Mouse (Mus musculus) spleen, postnatal 10 days (tissue): ENCODE measurements around the gene Cenpp.
A peak's percentile ranks its signal among the peaks of the same experiment; 100 is the strongest.
"Not testable (repeated sequence)": the region's sequence is repeated elsewhere in the genome, so short reads cannot be mapped to it uniquely, and the experiment has no call there.

Experiments
- DNase-seq, 2 experiments: peaks; one replicate each; pipeline ENCODE4 v3.0.0; 2021 to 2022; ENCODE audit warnings: low spot score in 2 of 2

Gene Cenpp

DNA sequence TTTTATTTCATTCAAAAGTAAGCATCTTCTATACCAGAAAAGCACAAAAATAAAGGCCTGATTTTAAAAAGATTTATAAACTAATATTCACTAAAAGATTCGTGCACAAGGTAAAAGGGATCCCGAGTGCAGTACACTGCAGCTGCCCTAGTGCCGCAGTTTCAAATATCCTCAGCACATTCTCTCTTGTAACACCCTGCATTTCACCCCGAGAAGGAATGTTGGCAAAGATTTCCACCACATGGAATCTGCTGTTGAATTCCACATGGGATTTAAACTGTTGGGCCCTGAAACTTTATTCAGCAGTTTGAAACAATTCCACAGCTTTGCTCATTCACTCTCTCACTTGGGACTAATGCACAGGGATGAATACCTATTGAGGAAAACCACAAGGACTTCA is 44.9 kb downstream of the Cenpp start, which contains the start of gene Ogn:
Gene Ogn (plus strand): TSS at position 333 of the 400 bp plus-strand sequence.
- no peak for DNase-seq

DNA sequence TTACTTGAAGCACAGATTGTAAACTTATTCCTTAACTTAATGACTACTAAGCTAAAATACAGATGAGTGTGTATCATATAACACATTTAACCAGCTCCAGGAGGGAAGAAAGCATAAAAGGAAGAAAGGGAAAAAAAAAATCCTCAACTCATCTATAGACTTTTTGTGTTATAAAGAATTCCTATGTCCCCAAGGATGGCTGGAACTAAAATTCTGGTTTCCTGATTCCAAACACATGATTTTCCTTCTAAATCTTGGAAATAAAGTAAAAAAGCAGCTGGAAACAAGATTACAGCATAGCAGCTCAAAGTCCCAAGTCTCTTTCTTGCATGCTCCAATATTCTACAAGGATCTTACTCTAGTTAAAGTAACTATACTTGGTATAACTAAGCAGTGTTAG is 49.0 kb downstream of the Cenpp start:
- no peak for DNase-seq

GRCm38 (mm10) chr13:49602541-49602940 is 50.0 kb downstream of the Cenpp start:
- not testable (repeated sequence) for DNase-seq

DNA sequence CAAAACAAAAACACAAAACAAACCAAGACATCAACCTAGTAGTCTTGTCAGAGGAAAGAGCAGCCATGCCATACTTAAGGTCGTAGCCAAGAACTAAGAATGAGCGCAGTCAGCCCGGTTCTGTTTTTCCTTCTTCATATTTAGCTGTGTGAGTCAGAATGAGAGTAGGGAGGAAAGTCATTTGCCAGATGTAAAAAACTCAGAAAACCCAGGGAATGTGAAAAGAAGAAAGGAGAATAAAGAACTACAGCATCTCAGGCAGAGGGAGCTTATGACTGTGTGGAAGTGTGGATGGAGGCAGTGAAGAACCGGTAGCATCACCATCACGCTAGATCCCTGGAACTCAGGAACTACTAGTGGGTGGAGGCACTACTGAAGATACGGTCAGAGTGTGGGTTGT is 66.5 kb downstream of the Cenpp start:
- no peak for DNase-seq

DNA sequence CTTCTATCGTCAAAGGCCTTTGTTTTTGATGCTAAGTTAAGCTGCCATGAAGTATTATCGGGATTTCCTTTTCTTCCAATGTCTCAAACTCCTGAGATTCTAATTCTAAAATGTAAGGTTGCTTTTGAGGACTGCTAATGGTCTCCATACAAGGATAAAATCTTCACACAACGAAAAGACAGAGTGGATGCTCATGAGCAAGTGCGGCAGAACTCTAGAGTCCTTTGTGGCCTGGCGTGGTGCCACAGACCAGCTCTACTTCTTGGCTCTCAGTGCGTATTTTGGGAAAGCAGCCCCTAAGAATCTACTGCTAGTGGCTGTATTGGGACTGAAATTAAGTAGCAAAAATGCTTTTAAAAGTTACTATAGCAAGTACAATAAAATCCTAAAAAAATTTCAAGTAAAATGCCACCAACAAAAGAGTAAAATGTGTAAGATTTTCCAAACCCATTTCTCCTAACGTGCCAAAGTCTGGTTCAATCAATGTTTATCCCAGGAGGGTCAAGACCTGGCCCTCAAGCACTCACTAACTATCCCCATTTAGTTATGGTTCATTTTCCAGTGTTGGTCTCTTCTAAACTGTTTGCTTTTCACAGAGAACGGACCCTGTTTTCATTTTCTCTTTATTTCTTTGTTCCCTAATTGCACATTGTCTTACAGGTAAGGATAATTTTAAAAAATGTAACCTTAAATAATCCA is 68.1 kb downstream of the Cenpp start:
- no peak for DNase-seq

GRCm38 (mm10) chr13:49583859-49584258 is 68.7 kb downstream of the Cenpp start:
- no peak for DNase-seq

DNA sequence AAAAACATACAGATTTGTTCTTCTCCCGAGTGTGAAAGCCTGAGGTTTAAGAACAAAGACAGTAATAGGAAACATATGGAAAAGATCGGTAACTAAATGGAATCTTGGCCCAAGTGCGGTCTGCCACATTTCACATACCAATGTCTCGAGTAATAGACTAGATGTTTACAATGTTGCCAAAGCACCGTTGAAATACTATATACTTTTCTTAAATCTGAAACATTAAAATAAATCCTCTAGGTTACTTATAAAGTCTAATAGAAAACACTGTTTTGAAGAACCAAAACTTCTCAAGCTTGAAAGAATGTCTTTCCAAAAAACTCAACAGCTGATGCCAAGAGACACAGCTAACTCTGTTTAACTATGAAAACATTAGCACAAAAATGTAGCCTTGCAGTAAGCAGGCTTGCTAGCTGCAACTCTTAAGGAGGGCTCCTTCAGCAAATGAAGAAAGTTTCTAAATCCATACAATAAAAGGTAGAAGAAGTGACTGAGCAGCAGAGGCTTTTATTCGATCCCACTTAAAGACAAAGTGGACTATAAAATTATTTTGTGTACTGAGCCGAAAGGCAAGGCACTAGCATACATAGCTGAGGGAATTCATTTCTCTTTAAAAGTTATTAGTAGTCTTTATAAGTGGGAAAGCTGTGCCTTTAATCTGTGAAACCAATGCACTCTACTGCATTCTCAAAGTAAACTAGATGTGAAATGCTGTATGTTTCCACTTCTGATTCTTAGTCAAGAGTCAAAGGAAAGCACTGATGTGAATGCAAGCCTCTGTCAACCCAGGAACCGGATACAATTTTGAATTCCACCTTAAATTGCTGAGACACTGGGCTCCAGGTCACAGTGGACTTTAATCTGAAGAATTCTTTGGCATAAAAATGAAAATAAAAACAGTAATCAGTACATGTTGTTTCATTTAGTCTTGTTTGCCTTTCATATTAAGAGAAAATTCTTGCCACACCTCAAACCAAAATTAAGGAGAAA is 70.7 kb downstream of the Cenpp start, which contains the start of gene Omd:
Gene Omd (plus strand): TSS at position 922 of the 990 bp plus-strand sequence.
- no peak for DNase-seq

DNA sequence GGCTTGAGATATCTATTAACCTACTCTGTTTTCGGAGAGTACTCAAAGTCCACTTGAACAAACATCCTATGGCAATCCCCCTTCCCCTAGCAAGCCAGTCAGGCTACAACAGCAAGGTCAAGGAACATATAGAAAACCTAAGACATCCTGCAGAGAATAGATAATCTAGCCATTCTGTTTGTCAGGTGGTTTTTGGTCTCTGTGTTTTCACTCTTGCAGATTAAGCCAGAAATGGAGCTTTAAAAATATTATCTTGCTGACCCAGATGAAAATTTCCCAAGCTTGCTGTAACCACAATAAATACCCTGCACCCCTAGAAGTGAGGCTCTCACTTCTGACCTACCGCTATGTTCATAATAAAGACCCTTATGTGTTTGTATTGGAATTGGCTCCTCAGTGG is 81.2 kb downstream of the Cenpp start:
- DNase-seq = no peak

- DNase-seq = no peak
Measured at GRCm38 (mm10) chr13:49570371-49570770, 82.2 kb downstream of the Cenpp start.

DNA sequence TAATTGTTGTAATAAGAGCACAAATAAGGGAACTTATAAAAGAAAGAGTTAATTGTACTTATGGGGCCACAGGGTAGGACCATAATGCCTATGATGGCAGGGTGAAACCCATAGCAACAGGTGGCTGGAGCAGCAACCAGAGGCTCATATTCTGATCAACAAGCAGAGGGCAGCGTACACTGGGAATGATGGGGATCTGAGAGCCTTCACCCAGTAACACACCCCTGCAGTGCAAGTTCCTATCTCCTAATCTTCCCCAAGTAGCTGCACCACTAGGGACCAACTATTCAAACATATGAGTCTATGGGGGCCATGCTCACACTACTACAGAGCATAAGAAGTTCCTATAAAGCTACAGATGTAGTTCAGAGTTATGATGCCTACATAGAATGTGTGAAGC is 88.2 kb downstream of the Cenpp start:
- DNase-seq = no peak

DNA sequence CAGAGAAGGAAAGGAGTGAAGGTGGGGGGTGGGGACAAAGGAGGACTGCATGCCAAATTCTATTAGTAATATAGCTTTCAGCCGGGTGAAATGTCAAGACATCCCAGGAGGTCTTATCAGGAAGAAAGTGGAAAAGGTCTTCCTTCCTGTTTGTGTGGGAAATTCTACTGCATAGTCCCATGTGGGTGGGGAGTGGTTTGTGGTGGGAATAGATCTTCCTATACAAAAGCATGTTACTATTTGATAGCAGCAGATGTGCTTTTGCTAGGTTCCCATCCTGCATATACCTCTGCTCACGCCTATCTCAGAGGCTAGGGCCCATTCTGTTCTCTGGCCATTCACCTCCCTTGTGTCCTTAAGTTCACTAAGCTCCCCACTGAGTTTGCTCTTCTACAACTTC is 91.7 kb downstream of the Cenpp start:
- no peak for DNase-seq

GRCm38 (mm10) chr13:49559185-49559584 is 93.4 kb downstream of the Cenpp start:
- DNase-seq = peak in 1 of 2 experiments; percentile 49

- DNase-seq = no peak
Measured at GRCm38 (mm10) chr13:49556924-49557323, 95.7 kb downstream of the Cenpp start.

DNA sequence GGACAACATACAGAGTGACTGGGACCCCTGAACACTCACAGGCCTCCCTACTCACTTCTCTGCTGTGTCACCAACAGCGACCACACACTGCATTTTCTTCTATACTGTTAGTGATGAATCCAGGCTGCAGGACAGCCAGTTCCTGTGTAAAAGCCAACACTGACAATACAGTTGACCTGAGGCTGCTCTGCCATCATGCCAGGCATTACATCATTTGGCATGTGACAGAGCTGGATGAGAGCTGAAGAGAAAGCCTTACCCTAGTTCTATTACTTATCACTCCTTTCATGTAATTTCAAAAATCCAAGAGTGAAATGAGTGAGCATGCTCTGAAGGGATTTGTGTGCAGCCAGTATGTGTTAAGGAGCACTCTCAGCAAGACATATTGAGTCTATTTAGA is 96.4 kb downstream of the Cenpp start:
- no peak for DNase-seq

DNA sequence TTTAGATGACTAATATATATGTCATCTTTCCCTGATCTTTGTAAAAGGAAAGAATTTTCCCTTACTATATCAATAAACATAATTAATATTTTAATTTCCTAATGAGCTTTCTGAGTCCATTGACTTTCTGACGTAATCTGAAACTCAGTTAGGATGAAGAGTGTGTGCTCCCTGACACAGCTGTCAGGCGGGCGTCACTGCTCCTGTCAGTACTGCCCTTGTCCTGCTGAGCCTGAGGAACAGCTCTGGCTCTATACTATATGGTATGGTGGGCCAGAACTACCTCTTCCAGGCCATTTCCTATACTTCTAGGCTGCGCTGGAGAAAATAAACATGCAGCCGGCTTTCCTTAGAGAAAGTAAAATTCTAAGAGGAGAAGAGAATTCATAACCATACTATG is 98.1 kb downstream of the Cenpp start:
- no peak for DNase-seq

DNA sequence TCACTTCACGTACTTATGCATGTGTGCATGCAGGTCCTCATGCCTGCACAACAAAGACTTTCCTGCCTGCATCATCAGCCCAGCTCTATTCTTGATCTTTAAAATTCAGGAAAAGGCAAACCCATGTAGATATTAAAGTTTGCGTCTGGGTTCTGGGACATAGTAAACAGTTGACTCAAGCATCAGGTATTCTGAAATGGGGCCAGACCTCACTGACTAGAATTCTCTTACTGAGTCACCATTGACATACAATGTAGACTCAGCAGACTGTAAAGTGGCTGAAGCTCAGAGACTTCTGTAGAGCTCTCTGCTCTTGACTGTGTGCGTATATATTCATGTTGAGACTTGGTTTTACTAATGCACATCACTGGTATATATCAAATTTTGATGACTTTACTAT is 103.0 kb downstream of the Cenpp start:
- DNase-seq = no peak

GRCm38 (mm10) chr13:49547563-49548150 is 104.9 kb downstream of the Cenpp start:
- DNase-seq = no peak

DNA sequence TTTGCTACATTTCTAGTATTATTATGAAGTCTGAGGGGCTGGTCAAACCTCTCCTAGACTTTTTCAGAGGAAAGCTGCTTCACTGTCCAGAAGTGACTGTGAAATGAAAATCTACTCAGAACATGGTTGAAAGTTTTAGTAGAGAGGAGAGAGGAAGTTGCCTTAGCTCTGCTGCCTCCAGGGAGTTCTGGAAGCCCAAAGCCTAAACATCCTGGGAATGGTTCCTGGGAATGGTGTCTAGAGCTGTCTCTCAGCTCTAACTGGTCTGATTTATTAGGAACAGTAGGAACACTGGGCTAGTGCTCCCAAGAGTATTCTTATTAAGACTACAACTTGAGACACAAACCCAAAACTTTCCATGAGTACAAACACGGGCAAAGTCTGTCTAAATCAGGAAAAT is 106.1 kb downstream of the Cenpp start:
- no peak for DNase-seq

DNA sequence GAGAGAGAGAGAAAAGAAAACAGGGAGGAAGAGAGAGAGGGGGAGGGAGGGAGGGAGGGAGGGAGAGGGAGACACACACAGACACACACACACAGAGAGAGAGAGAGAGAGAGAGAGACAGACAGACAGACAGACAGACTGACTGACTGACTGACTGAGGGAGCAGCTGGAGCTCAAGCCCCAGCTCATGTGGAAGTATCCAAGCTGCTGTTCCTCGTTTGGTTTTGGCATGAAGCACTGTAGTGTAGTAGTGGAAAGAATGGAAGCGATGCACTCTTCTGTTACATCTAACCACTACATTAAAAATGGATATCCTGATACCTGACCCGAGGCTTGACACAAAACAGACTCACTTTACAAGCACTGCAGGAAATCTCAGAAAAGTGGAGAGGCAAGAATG is 106.9 kb downstream of the Cenpp start:
- DNase-seq = no peak

GRCm38 (mm10) chr13:49544279-49544678 is 108.3 kb downstream of the Cenpp start, which contains the start of gene Aspn:
Aspn (plus strand) TSS chr13:49544443.
- no peak for DNase-seq

- DNase-seq = no peak
Measured at GRCm38 (mm10) chr13:49538693-49539092, 113.9 kb downstream of the Cenpp start.

DNA sequence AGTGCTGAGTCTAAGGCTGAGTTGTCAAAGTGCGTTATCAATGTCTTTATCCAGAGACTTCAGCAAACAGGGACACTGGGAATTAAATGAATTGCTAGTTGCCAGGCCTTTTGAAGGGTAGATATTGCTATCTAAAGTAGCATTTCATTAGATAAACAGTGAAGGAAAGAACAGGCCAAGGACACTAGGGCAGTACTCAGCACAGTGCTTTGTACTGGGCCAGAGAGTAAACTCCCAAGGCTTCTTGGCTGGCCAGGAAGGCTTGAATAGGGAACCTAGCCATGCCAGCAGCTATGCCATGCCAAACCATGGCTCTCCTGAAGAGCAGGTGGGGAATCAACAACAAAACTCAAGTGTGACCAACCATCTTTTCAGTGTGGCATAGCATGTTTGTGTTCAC is 115.6 kb downstream of the Cenpp start:
- no peak for DNase-seq
